Mouse (Mus musculus) small intestine, adult 2 months (tissue): Measurements from ENCODE around the gene Gm20388.
"Not testable (repeated sequence)": the region's sequence is repeated elsewhere in the genome, so short reads cannot be mapped to it uniquely, and the experiment has no call there.

Experiments
- CTCF ChIP-seq: fragments of 200-500 bp; IDR thresholded peaks from 2 replicates; pipeline ENCODE4 v1.5.1; 2012; ENCODE audit warnings: low read depth, mild to moderate bottlenecking, control low read depth, inconsistent platforms, low read length, moderate library complexity, mixed read lengths; ENCODE audit not compliant: insufficient replicate concordance, insufficient read length; ENCODE audit errors: extremely low read depth
- POLR2A ChIP-seq: fragments of 200-500 bp; IDR thresholded peaks from 2 replicates; pipeline ENCODE4 v1.6.1; 2012; ENCODE audit warnings: low read depth, mild to moderate bottlenecking, control low read depth, inconsistent platforms, low read length, moderate library complexity

- TF ChIP-seq CTCF, result peak; percentile 77
- not testable (repeated sequence) for TF ChIP-seq POLR2A
Observed at GRCm38 (mm10) chr8:120680405-120680804, 769.8 kb downstream of the Gm20388 start.
